Mouse (Mus musculus): ENCODE results near the gene Flii. TPM values are rescaled to one million over a fixed set of nuclear protein-coding genes. Genes with fewer than 3 reads are reported as not detected.

The Flii gene
- total RNA-seq (2014; fragmentation: Nextera tagmentation) = 50.5 and 55.1 TPM in 2 replicates
- total RNA-seq (2017) = 139 and 141 TPM in 2 replicates
- polyA plus RNA-seq (2012) = 71.9 and 162 TPM in 2 replicates

- TF ChIP-seq GATA2 (IDR thresholded peaks at IDR 0.05; ENCODE audit: borderline replicate concordance, low read depth, low read length) (no peak), TAL1 (conservative IDR thresholded peaks at IDR 0.05; ENCODE audit: low read depth, low read length) (no peak), GATA1 (IDR thresholded peaks at IDR 0.05; ENCODE audit: borderline replicate concordance, low read length) (no peak)
- Histone ChIP-seq H3K27me3 (ENCODE audit: insufficient read depth, low read length) (no peaks in the 10 kb centered on the region), H3K36me3 (replicated peaks) (peaks cover 61% of the 10 kb centered on the region), H3K4me3 (ENCODE audit: low read depth, low read length) (peak within 1 kb of the TSS; percentile 81), H3K4me1 (ENCODE audit: insufficient read depth, low read depth, low read length) (peaks cover 60% of the 10 kb centered on the region), H3K9me3 (replicated peaks) (no peaks in the 10 kb centered on the region)
- ATAC-seq (ENCODE audit: extremely low read depth, insufficient number of reproducible peaks, low FRiP score, poor library complexity, severe bottlenecking) (0 out of 2 replicates have a peak, but pooled peaks have one; percentile 9), DNase-seq (ENCODE audit: low spot score) (peak; percentile 92)
Measured at GRCm38 (mm10) chr11:60726601-60727391, at the start of gene Flii. Flii (minus strand) TSS chr11:60727263.

DNA sequence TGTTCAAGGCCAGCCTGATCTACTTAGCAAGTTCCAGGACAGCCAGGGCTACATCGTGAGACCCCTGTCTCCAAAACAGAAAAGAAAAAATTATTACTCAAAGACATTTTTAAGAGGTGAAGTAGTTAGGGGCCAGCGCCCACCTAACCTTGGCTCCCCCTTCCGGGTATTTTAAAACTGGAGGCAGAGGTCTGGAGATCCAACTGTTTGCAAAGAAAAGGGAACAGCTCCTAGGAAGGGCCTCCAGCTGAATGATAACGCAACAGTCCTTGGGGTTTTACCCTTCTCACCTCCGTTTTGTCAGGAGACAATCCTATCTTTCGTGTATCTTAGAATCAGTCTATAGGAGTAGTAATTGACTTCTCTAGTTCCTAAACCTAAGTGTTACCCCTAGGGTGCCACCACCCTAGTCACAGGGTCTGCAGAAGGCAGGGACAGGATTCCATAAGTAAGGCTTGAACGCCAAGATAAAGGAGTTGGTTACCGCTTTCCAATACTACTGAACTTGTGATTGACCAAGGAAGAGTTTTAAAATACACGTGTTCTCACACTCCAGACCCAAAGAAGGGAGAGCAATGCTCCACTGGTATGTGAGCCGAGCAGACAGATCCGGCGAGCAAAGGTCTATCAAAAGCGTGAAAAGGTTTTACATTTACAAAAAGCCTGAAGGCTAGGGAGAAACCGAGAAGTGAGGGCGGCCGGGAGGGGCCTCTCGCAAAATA, 49.2 kb upstream of the Flii start:
- no peak for DNase-seq (ENCODE audit: low spot score)
- ATAC-seq (ENCODE audit: extremely low read depth, insufficient number of reproducible peaks, low FRiP score, poor library complexity, severe bottlenecking) = no peak
- Histone ChIP-seq H3K4me1 (ENCODE audit: insufficient read depth, low read depth, low read length) (peaks cover 64% of the 10 kb centered on the region), H3K27me3 (ENCODE audit: insufficient read depth, low read length) (no peaks in the 10 kb centered on the region), H3K4me3 (ENCODE audit: low read depth, low read length) (peak overlapping the region; percentile 96), H3K9me3 (replicated peaks) (no peaks in the 10 kb centered on the region), H3K36me3 (replicated peaks) (peaks cover 36% of the 10 kb centered on the region)
- TF ChIP-seq GATA1 (IDR thresholded peaks at IDR 0.05; ENCODE audit: borderline replicate concordance, low read length) (no peak), GATA2 (IDR thresholded peaks at IDR 0.05; ENCODE audit: borderline replicate concordance, low read depth, low read length) (no peak), POLR2AphosphoS5 (IDR thresholded peaks at IDR 0.05; ENCODE audit: insufficient replicate concordance, low read depth, low read length) (no peak), CTCF (IDR thresholded peaks at IDR 0.05; ENCODE audit: low read depth, low read length) (no peak), TAL1 (conservative IDR thresholded peaks at IDR 0.05; ENCODE audit: low read depth, low read length) (no peak)

DNA sequence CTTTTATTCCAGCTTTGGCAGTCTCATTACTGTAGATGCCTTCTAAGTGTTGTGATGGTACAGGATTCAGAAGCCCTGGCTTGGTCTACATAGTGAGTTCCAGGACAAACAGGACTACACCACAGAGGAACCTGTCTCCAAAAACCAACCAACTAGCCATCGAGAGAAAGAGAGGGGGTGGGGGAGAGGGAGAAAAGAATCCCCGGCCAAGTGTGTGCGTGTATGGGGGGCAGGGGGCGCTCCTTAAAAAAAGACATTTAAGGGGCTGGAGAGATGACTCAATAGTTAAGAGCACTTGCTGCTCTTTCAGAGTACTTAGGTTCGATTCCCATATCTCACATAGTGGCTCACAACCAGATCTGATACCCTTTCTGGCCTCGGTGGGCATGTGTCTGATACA, 48.5 kb upstream of the Flii start:
- Histone ChIP-seq H3K4me1 (ENCODE audit: insufficient read depth, low read depth, low read length) (peaks cover 62% of the 10 kb centered on the region), H3K9me3 (replicated peaks) (no peaks in the 10 kb centered on the region), H3K4me3 (ENCODE audit: low read depth, low read length) (peak overlapping the region; percentile 96), H3K36me3 (replicated peaks) (peaks cover 33% of the 10 kb centered on the region), H3K27me3 (ENCODE audit: insufficient read depth, low read length) (no peaks in the 10 kb centered on the region)
- DNase-seq (ENCODE audit: low spot score) = no peak
- no peak for TF ChIP-seq TAL1 (conservative IDR thresholded peaks at IDR 0.05; ENCODE audit: low read depth, low read length)
- ATAC-seq (ENCODE audit: extremely low read depth, insufficient number of reproducible peaks, low FRiP score, poor library complexity, severe bottlenecking) = no peak

GRCm38 (mm10) chr11:60774841-60775240, 47.8 kb upstream of the Flii start:
- DNase-seq (ENCODE audit: low spot score) (peak; percentile 63), ATAC-seq (ENCODE audit: extremely low read depth, insufficient number of reproducible peaks, low FRiP score, poor library complexity, severe bottlenecking) (peak; percentile 51)
- TF ChIP-seq TAL1 (conservative IDR thresholded peaks at IDR 0.05; ENCODE audit: low read depth, low read length) (peak; percentile 93), POLR2AphosphoS5 (IDR thresholded peaks at IDR 0.05; ENCODE audit: insufficient replicate concordance, low read depth, low read length) (no peak), GATA2 (IDR thresholded peaks at IDR 0.05; ENCODE audit: borderline replicate concordance, low read depth, low read length) (no peak)
- Histone ChIP-seq H3K9me3 (replicated peaks) (no peaks in the 10 kb centered on the region), H3K4me1 (ENCODE audit: insufficient read depth, low read depth, low read length) (peaks cover 57% of the 10 kb centered on the region), H3K4me3 (ENCODE audit: low read depth, low read length) (no peak overlapping the region; the same call in 1 of the 2 replicates), H3K27me3 (ENCODE audit: insufficient read depth, low read length) (no peaks in the 10 kb centered on the region), H3K36me3 (replicated peaks) (peaks cover 26% of the 10 kb centered on the region)

DNA sequence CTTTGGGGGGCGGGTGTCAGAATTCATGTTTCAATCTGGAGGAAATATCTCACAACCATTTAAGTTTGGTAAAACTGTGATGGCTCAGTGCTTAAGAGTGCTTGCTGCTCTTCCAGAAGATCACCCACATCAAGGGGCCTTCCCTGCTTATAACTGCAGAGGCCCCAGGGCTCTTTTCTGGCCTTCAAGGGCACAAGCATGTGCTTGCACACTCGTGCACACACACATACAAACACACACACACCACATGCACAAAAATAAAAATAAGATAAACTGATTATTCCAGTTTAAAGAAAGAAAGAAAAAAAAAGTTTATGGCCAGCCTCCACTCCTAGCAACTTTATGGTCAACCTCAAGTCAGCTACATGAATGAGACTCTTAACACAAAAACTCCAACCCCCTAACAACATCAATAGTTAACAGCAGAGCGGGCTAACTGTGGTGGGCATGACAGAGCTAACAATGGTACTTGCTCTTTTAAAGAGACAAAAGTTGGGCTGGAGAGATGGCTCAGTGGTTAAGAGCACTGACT, 47.2 kb upstream of the Flii start:
- DNase-seq (ENCODE audit: low spot score) = no peak
- H3K27me3 ChIP-seq (ENCODE audit: insufficient read depth, low read length) = no peaks in the 10 kb centered on the region
- TF ChIP-seq CTCF (IDR thresholded peaks at IDR 0.05; ENCODE audit: low read depth, low read length) (no peak), TAL1 (conservative IDR thresholded peaks at IDR 0.05; ENCODE audit: low read depth, low read length) (no peak), GATA2 (IDR thresholded peaks at IDR 0.05; ENCODE audit: borderline replicate concordance, low read depth, low read length) (no peak), POLR2AphosphoS5 (IDR thresholded peaks at IDR 0.05; ENCODE audit: insufficient replicate concordance, low read depth, low read length) (no peak), GATA1 (IDR thresholded peaks at IDR 0.05; ENCODE audit: borderline replicate concordance, low read length) (no peak)
- H3K36me3 ChIP-seq (replicated peaks) = peaks cover 20% of the 10 kb centered on the region
- H3K4me1 ChIP-seq (ENCODE audit: insufficient read depth, low read depth, low read length) = peaks cover 55% of the 10 kb centered on the region
- H3K4me3 ChIP-seq (ENCODE audit: low read depth, low read length) = no peak overlapping the region; the same call in 1 of the 2 replicates
- no peaks in the 10 kb centered on the region for H3K9me3 ChIP-seq (replicated peaks)
- no peak for ATAC-seq (ENCODE audit: extremely low read depth, insufficient number of reproducible peaks, low FRiP score, poor library complexity, severe bottlenecking)

DNA sequence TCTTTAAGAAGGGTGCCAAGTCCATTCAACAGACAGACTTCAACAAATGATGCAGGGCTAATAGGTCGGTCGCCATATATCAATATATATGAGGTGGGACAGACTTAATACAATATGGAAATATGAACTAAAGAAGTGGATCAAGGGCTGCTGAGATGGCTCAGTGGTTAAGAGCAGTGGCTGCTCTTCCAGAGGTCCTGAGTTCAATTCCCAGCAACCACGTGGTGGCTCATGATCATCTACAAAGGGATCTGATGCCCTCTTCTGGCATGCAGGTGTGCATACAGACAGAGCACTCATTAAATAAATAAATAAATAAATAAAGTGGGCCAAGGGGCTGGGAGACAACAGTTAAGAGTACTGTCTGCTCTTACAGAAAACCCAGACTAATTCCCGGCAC, 45.1 kb upstream of the Flii start:
- no peak for TF ChIP-seq GATA1 (IDR thresholded peaks at IDR 0.05; ENCODE audit: borderline replicate concordance, low read length)
- no peak for TF ChIP-seq CTCF (IDR thresholded peaks at IDR 0.05; ENCODE audit: low read depth, low read length)
- no peak for TF ChIP-seq TAL1 (conservative IDR thresholded peaks at IDR 0.05; ENCODE audit: low read depth, low read length)
- TF ChIP-seq POLR2AphosphoS5 (IDR thresholded peaks at IDR 0.05; ENCODE audit: insufficient replicate concordance, low read depth, low read length) = no peak
- no peak for TF ChIP-seq GATA2 (IDR thresholded peaks at IDR 0.05; ENCODE audit: borderline replicate concordance, low read depth, low read length)
- H3K9me3 ChIP-seq (replicated peaks) = no peaks in the 10 kb centered on the region

More for the DNA sequence above, 45.1 kb upstream of the Flii start:
- ATAC-seq (ENCODE audit: extremely low read depth, insufficient number of reproducible peaks, low FRiP score, poor library complexity, severe bottlenecking) (no peak), DNase-seq (ENCODE audit: low spot score) (no peak)
- peaks cover 12% of the 10 kb centered on the region for H3K36me3 ChIP-seq (replicated peaks)
- no peak overlapping the region for H3K4me3 ChIP-seq (ENCODE audit: low read depth, low read length)
- H3K4me1 ChIP-seq (ENCODE audit: insufficient read depth, low read depth, low read length) = peaks cover 55% of the 10 kb centered on the region
- H3K27me3 ChIP-seq (ENCODE audit: insufficient read depth, low read length) = no peaks in the 10 kb centered on the region

Measured in G1E (cell line).